Mouse (Mus musculus) midbrain, embryonic 16.5 days (tissue): ENCODE results near the gene Acot2. TPM values are rescaled to one million over a fixed set of nuclear protein-coding genes. Genes with fewer than 3 reads are reported as not detected.
"Not testable (repeated sequence)": the region's sequence is repeated elsewhere in the genome, so short reads cannot be mapped to it uniquely, and the experiment has no call there.

Source experiments
- ATAC-seq: fragments of 200-750 bp; cut with Nextera tagmentation; 2 replicates; pipeline ENCODE4 v1.8.0; 2017; ENCODE audit warnings: moderate TSS enrichment
- H3K27ac ChIP-seq: fragments of 300-500 bp; sonication (generic); 2 replicates; pipeline ENCODE4 v1.5.1; 2014; ENCODE audit warnings: mild to moderate bottlenecking, low read length, mixed read lengths
- H3K27me3 ChIP-seq: fragments of 300-500 bp; sonication (generic); 2 replicates; pipeline ENCODE4 v1.6.1; 2014; ENCODE audit warnings: low read depth, low read length, mixed read lengths; ENCODE audit not compliant: control insufficient read depth, insufficient read depth
- H3K36me3 ChIP-seq: fragments of 300-500 bp; sonication (generic); 2 replicates; pipeline ENCODE4 v1.6.1; 2014; ENCODE audit warnings: mild to moderate bottlenecking, low read length, moderate library complexity, mixed read lengths; ENCODE audit not compliant: control insufficient read depth, insufficient read depth
- H3K4me1 ChIP-seq: fragments of 300-500 bp; sonication (generic); 2 replicates; pipeline ENCODE4 v1.6.1; 2014; ENCODE audit warnings: mild to moderate bottlenecking, low read length, mixed read lengths; ENCODE audit not compliant: control insufficient read depth, insufficient read depth
- H3K4me2 ChIP-seq: fragments of 300-500 bp; sonication (generic); 2 replicates; pipeline ENCODE4 v1.6.1; 2014; ENCODE audit warnings: mild to moderate bottlenecking, low read length, mixed read lengths
- H3K4me3 ChIP-seq: fragments of 300-500 bp; sonication (generic); 2 replicates; pipeline ENCODE4 v1.5.1; 2014; ENCODE audit warnings: low read depth, mild to moderate bottlenecking, low read length, moderate library complexity, mixed read lengths
- H3K9ac ChIP-seq: fragments of 300-500 bp; sonication (generic); 2 replicates; pipeline ENCODE4 v1.6.1; 2014; ENCODE audit warnings: low read depth, low read length, mixed read lengths
- H3K9me3 ChIP-seq: fragments of 300-500 bp; sonication (generic); replicated peaks from 2 replicates; pipeline ENCODE4 v1.6.1; 2014; ENCODE audit warnings: mild to moderate bottlenecking, low read length, mixed read lengths; ENCODE audit not compliant: control insufficient read depth, poor library complexity, severe bottlenecking
- WGBS: fragments of 180-500 bp; shearing (Covaris S2); extraction: QIAGEN DNeasy Blood & Tissue Kit; methylation state at CpG from one replicate; pipeline ENCODE4 v1.1.7; 2014; 5-methylcytosine and 5-hydroxymethylcytosine counted together
- polyA plus RNA-seq: library from polyadenylated mRNA; unstranded; fragments of >200 nt; fragmentation: Nextera tagmentation; extraction: Ambion mirVana; gene quantifications from 2 replicates; pipeline ENCODE4 v1.2.1, GENCODE M21; 2015

The Acot2 gene
- polyA plus RNA-seq, 1 experiment from 2014 or later, result 15.3 TPM

DNA sequence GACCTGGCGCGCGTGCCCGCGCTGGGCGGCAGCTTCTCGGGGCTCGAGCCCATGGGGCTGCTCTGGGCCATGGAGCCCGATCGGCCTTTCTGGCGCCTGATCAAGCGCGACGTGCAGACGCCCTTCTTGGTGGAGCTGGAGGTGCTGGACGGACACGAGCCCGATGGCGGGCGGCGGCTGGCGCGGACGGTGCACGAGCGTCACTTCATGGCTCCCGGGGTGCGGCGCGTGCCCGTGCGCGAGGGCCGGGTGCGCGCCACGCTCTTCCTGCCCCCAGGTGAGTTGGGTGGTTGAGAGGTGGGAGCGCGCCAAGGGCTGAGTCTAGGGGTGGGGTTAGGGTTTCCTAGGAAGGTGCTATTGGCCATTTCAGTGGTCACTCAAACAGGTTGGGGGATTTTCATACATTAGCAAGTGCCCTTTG is 51.0 kb downstream of the Acot2 start, which contains the start of gene Gm49366:
Gene Gm49366, plus strand, starts transcription at position 245 of the 421 bp plus-strand sequence.
- not testable (repeated sequence) for H3K4me1 ChIP-seq, H3K36me3 ChIP-seq, H3K27ac ChIP-seq, H3K9me3 ChIP-seq, H3K27me3 ChIP-seq
- Histone ChIP-seq H3K4me3 (peak within 1 kb of the TSS; percentile 47), H3K4me2 (peak within 1 kb of the TSS; percentile 63), H3K9ac (peak within 1 kb of the TSS; percentile 63)
- ATAC-seq, result peak; percentile 68
- 2% methylated on average over 36 of the region's 39 CpGs for WGBS

DNA sequence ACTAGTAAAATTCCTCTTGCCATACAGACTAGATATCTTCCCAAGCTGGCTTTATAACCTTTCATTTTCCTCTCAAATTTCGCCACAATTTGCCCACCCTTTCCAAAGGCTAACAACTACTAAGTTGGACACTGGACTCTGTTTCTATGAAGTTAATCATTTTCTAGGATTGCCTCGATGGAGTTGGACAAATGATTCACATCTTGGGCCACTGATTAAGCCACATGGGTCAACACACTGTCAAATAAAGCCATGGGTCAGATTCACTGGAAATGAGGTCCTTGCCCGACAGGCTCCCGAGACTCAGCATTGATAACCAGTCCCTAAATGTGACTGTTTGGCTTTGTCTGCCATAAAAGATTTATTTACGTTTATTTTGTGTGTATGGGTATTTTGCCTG is 54.6 kb downstream of the Acot2 start:
- peaks cover 2% of the 10 kb centered on the region; the same call in 1 of the 2 replicates for H3K9me3 ChIP-seq
- 93% methylated on average over 5 of the region's 5 CpGs for WGBS
- H3K4me2 ChIP-seq, result no peak overlapping the region
- no peaks in the 10 kb centered on the region for H3K4me1 ChIP-seq
- H3K9ac ChIP-seq, result no peak overlapping the region
- no peak overlapping the region for H3K4me3 ChIP-seq
- no peaks in the 10 kb centered on the region for H3K27me3 ChIP-seq
- ATAC-seq, result no peak
- H3K36me3 ChIP-seq, result no peaks in the 10 kb centered on the region
- no peak overlapping the region for H3K27ac ChIP-seq

Other genes with a start within 250 kb of the Acot2 start
- gene Papln, start 224.2 kb upstream of the Acot2 start, polyA plus RNA-seq, result 0.16 and 0.31 TPM in 2 replicates
- 14.2 and 16.7 TPM in 2 replicates for gene Numb, start 65.9 kb upstream of the Acot2 start, polyA plus RNA-seq
- gene Riox1, start 37.3 kb upstream of the Acot2 start, polyA plus RNA-seq, result 8.7 and 9.2 TPM in 2 replicates
- 0.06 TPM in 1 of 2 replicates, not detected in the other for gene Heatr4, start 3.0 kb upstream of the Acot2 start, polyA plus RNA-seq
- 74.1 and 89.4 TPM in 2 replicates for gene Acot1, start 21.6 kb downstream of the Acot2 start, polyA plus RNA-seq
- gene Acot4, start 50.5 kb downstream of the Acot2 start, polyA plus RNA-seq, result 0.59 and 0.67 TPM in 2 replicates
- not detected in 2 replicates for gene Gm49366, start 51.1 kb downstream of the Acot2 start, polyA plus RNA-seq
- 1.4 and 1.8 TPM in 2 replicates for gene Acot3, start 64.3 kb downstream of the Acot2 start, polyA plus RNA-seq
- 0.22 and 0.31 TPM in 2 replicates for gene Acot5, start 81.5 kb downstream of the Acot2 start, polyA plus RNA-seq
- gene Acot6, start 112.8 kb downstream of the Acot2 start, polyA plus RNA-seq, result 0.98 and 1.2 TPM in 2 replicates
- 9.1 and 10.9 TPM in 2 replicates for gene Dnal1, start 126.5 kb downstream of the Acot2 start, polyA plus RNA-seq
- gene Pnma1, start 160.6 kb downstream of the Acot2 start, polyA plus RNA-seq, result 8.2 and 9.3 TPM in 2 replicates
- 2.7 and 3.6 TPM in 2 replicates for gene Elmsan1, start 231.0 kb downstream of the Acot2 start, polyA plus RNA-seq